Mouse (Mus musculus): ENCODE measurements at regions not wholly inside any gene's neighbourhood (a gene's known extent, or its start where the extent isn't known, plus 50 kb on each side); places are given as distances from the start of the nearest gene placed in this dataset.

GRCm38 (mm10) chr2:167848468-167849440, 83.1 kb upstream of the Ptpn1 start:
- no peak for TF ChIP-seq CTCF (IDR thresholded peaks at IDR 0.05; ENCODE audit: low read depth)
- Histone ChIP-seq H3K9ac (replicated peaks; ENCODE audit: low read length) (no peak overlapping the region), H3K36me3 (ENCODE audit: insufficient read depth, low read length) (no peaks in the 10 kb centered on the region), H3K4me2 (ENCODE audit: low read depth, low read length) (no peak overlapping the region), H3K4me3 (ENCODE audit: low read length) (no peak overlapping the region), H3K9me3 (ENCODE audit: low read length) (no peaks in the 10 kb centered on the region), H3K27ac (no peak overlapping the region), H3K4me1 (ENCODE audit: insufficient read depth, low read length) (no peaks in the 10 kb centered on the region), H3K27me3 (ENCODE audit: insufficient read depth, low read length) (no peaks in the 10 kb centered on the region)
- ATAC-seq (no peak), DNase-seq (ENCODE audit: low spot score) (no peak)
- WGBS, result 75% methylated on average over 7 of the region's 7 CpGs

- H3K4me2 ChIP-seq (ENCODE audit: low read depth, low read length), result no peak overlapping the region
- no peak for TF ChIP-seq CTCF (IDR thresholded peaks at IDR 0.05; ENCODE audit: low read depth)
- no peak overlapping the region for H3K27ac ChIP-seq
- DNase-seq (ENCODE audit: low spot score) (no peak), ATAC-seq (no peak)
- H3K4me3 ChIP-seq (ENCODE audit: low read length), result no peak overlapping the region
- H3K27me3 ChIP-seq (ENCODE audit: insufficient read depth, low read length), result no peaks in the 10 kb centered on the region
- WGBS, result 80% methylated on average over 12 of the region's 12 CpGs
- no peaks in the 10 kb centered on the region for H3K36me3 ChIP-seq (ENCODE audit: insufficient read depth, low read length)
- H3K9ac ChIP-seq (replicated peaks; ENCODE audit: low read length), result no peak overlapping the region
- H3K9me3 ChIP-seq (ENCODE audit: low read length), result no peaks in the 10 kb centered on the region
- H3K4me1 ChIP-seq (ENCODE audit: insufficient read depth, low read length), result no peaks in the 10 kb centered on the region
These were observed 84.4 kb upstream of the Ptpn1 start for GRCm38 (mm10) chr2:167847281-167848077.

- H3K4me3 ChIP-seq (ENCODE audit: low read length), result no peak overlapping the region
- no peak for TF ChIP-seq CTCF (IDR thresholded peaks at IDR 0.05; ENCODE audit: low read depth)
- H3K4me2 ChIP-seq (ENCODE audit: low read depth, low read length), result no peak overlapping the region
- H3K4me1 ChIP-seq (ENCODE audit: insufficient read depth, low read length), result no peaks in the 10 kb centered on the region
- H3K36me3 ChIP-seq (ENCODE audit: insufficient read depth, low read length), result no peaks in the 10 kb centered on the region
- no peaks in the 10 kb centered on the region for H3K9me3 ChIP-seq (ENCODE audit: low read length)
- no peaks in the 10 kb centered on the region for H3K27me3 ChIP-seq (ENCODE audit: insufficient read depth, low read length)
- WGBS, result 94% methylated on average over 5 of the region's 5 CpGs
- DNase-seq (ENCODE audit: low spot score), result no peak
- no peak overlapping the region for H3K27ac ChIP-seq
- no peak for ATAC-seq
- no peak overlapping the region for H3K9ac ChIP-seq (replicated peaks; ENCODE audit: low read length)
These were observed 86.5 kb upstream of the Ptpn1 start for GRCm38 (mm10) chr2:167845370-167845769.

GRCm38 (mm10) chr2:167844556-167844955, 87.3 kb upstream of the Ptpn1 start:
- Histone ChIP-seq H3K9me3 (ENCODE audit: low read length) (no peaks in the 10 kb centered on the region), H3K4me3 (ENCODE audit: low read length) (no peak overlapping the region), H3K27ac (no peak overlapping the region), H3K9ac (replicated peaks; ENCODE audit: low read length) (no peak overlapping the region), H3K27me3 (ENCODE audit: insufficient read depth, low read length) (no peaks in the 10 kb centered on the region), H3K4me1 (ENCODE audit: insufficient read depth, low read length) (no peaks in the 10 kb centered on the region), H3K36me3 (ENCODE audit: insufficient read depth, low read length) (no peaks in the 10 kb centered on the region), H3K4me2 (ENCODE audit: low read depth, low read length) (no peak overlapping the region)
- no peak for TF ChIP-seq CTCF (IDR thresholded peaks at IDR 0.05; ENCODE audit: low read depth)
- DNase-seq (ENCODE audit: low spot score), result no peak
- no peak for ATAC-seq
- WGBS, result 77% methylated on average over 7 of the region's 7 CpGs

- WGBS, result 41% methylated on average over 5 of the region's 5 CpGs
- no peak for ATAC-seq
- H3K4me1 ChIP-seq (ENCODE audit: insufficient read depth, low read length), result no peaks in the 10 kb centered on the region
These were observed 87.9 kb upstream of the Ptpn1 start for GRCm38 (mm10) chr2:167843921-167844320.

GRCm38 (mm10) chr2:167842993-167843392, 88.9 kb upstream of the Ptpn1 start:
- Histone ChIP-seq H3K4me1 (ENCODE audit: insufficient read depth, low read length) (no peaks in the 10 kb centered on the region), H3K36me3 (ENCODE audit: insufficient read depth, low read length) (no peaks in the 10 kb centered on the region), H3K9me3 (ENCODE audit: low read length) (no peaks in the 10 kb centered on the region), H3K27ac (no peak overlapping the region), H3K9ac (replicated peaks; ENCODE audit: low read length) (no peak overlapping the region), H3K27me3 (ENCODE audit: insufficient read depth, low read length) (no peaks in the 10 kb centered on the region), H3K4me3 (ENCODE audit: low read length) (no peak overlapping the region), H3K4me2 (ENCODE audit: low read depth, low read length) (no peak overlapping the region)
- no peak for DNase-seq (ENCODE audit: low spot score)
- no peak for ATAC-seq
- 88% methylated on average over 2 of the region's 2 CpGs for WGBS
- TF ChIP-seq CTCF (IDR thresholded peaks at IDR 0.05; ENCODE audit: low read depth), result no peak

More at GRCm38 (mm10) chr2:167843921-167844320, 87.9 kb upstream of the Ptpn1 start:
- no peak overlapping the region for H3K9ac ChIP-seq (replicated peaks; ENCODE audit: low read length)
- H3K9me3 ChIP-seq (ENCODE audit: low read length), result no peaks in the 10 kb centered on the region
- H3K27me3 ChIP-seq (ENCODE audit: insufficient read depth, low read length), result no peaks in the 10 kb centered on the region
- H3K4me2 ChIP-seq (ENCODE audit: low read depth, low read length), result no peak overlapping the region
- TF ChIP-seq CTCF (IDR thresholded peaks at IDR 0.05; ENCODE audit: low read depth), result no peak
- H3K36me3 ChIP-seq (ENCODE audit: insufficient read depth, low read length), result no peaks in the 10 kb centered on the region
- no peak for DNase-seq (ENCODE audit: low spot score)
- H3K4me3 ChIP-seq (ENCODE audit: low read length), result no peak overlapping the region
- H3K27ac ChIP-seq, result no peak overlapping the region

Data from hindbrain, postnatal 0 days (tissue).